ENCODE assay signal across 26 mouse cellular contexts in the genomic region with DNA sequence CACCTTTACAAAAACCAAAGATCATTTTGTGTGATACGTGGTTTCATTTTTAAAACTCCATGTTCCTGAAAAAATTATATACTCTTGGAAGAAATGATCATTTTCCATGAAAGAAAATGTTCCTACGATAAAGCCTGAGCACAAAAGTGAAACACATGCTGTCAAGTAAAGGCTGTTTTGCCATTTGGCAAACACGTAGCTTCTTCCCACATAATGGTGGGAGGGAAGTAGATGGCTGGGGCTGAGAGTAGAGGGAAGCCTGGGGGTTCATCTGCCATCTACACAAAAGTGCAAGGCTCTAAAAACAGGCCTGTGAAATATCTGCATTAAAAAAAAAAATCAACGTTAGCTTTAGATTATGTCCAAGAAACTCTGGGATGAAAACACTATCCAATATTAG.
A peak's percentile ranks its signal among the peaks of the same experiment; 100 is the strongest.
DNase-seq lines count a peak whose midpoint lies in the region; TF ChIP-seq lines count a peak whose summit lies in the region.
"Had no signal": no experiment of that assay in that cellular context is flagged by ENCODE, and none has a peak within 500 bp of the region (broad histone marks: within the 10 kb centered on the region; RNA-seq: fewer than 3 reads in every experiment).

No protein-coding gene starts in this region.

- peak; percentile 30 for DNase-seq in heart, adult 11 months
- DNase-seq in heart, postnatal 36 days, result no peak
- peak; percentile 13 to 42 for DNase-seq in layer of hippocampus, adult 2 months (ENCODE audit: low spot score in 2 of 2)
- DNase-seq in layer of hippocampus, postnatal 36 days, result no peak
- peak; percentile 57 for DNase-seq in brain, adult 2 months (ENCODE audit: low read depth, low spot score)
- DNase-seq in brain, embryonic 18.5 days (ENCODE audit: low read depth, low spot score), result peak; percentile 14
- no peak for DNase-seq in gastrocnemius, postnatal 36 days
- DNase-seq: adrenal gland, postnatal 14 days; cerebellum, adult 2 months; cerebellum, postnatal 14 days; kidney, adult 11 months; kidney, postnatal 14 days; lung, adult 18-20 months; lung, postnatal 4 days; thymus, postnatal 4 days had no signal

- intact Hi-C loops in heart, postnatal 36 days (cut with DNase I), result no loop called here
- intact Hi-C loops in gastrocnemius, postnatal 36 days (cut with DNase I), result no loop called here

- H3K4me3 ChIP-seq in layer of hippocampus, adult 2 months, result peak overlapping the region; percentile 15; the same call in 1 of the 2 replicates
- H3K4me3 ChIP-seq: erythroblast, embryonic 14.5 days; forebrain, embryonic 13.5 days; heart, embryonic 13.5 days; hindbrain, embryonic 10.5 days; hindbrain, embryonic 15.5 days; limb, embryonic 13.5 days; liver, embryonic 12.5 days; megakaryocyte, embryonic 14.5 days; midbrain, embryonic 12.5 days; myocyte; neural tube, embryonic 12.5 days had no signal

- TF ChIP-seq CTCF in layer of hippocampus, adult 2 months (conservative IDR thresholded peaks at IDR 0.05), result no peak

- no peak overlapping the region for H3K27ac ChIP-seq in layer of hippocampus, adult 2 months
- H3K27ac ChIP-seq: forebrain, embryonic 13.5 days; hindbrain, embryonic 10.5 days; hindbrain, embryonic 15.5 days; limb, embryonic 13.5 days; liver, embryonic 12.5 days; midbrain, embryonic 12.5 days; neural tube, embryonic 12.5 days had no signal

Comparison
In these comparisons a context has a peak if more than half of its experiments do, and no peak if none do; other contexts are left out.
1. DNase-seq: peak in heart, adult 11 months (single experiment), layer of hippocampus, adult 2 months (2 of 2), brain, adult 2 months (single experiment) and brain, embryonic 18.5 days (single experiment); none in heart, postnatal 36 days (0 of 2), layer of hippocampus, postnatal 36 days (0 of 2) and gastrocnemius, postnatal 36 days (0 of 2).